Mouse (Mus musculus) T-helper 17 cell (primary cell): ENCODE data around the gene Kcnq1.

Experiments used
- in situ Hi-C, 2 experiments: fragments of 300-600 bp; cut with MboI, MseI; formaldehyde crosslinking; loops; 1 replicate in 1 of 2; 2 replicates in 1 of 2; pipeline ENCODE4 v1.15.1; 2025; ENCODE audit warnings: high pct_unique_total_duplicates in 2 of 2

Gene Kcnq1

GRCm38 (mm10) chr7:143123876-143124669 is 17.9 kb downstream of the Kcnq1 start:
- in situ Hi-C loops: loop anchor here in 1 of 2 experiments (10.0 kb wide), 1 partner anchor 929 kb away; the partner anchor contains the start of gene Gm10153

- in situ Hi-C loops: loop anchor here in 1 of 2 experiments (10.0 kb wide), 1 partner anchor 930 kb away; the partner anchor contains the start of gene Gm10153
Observed at GRCm38 (mm10) chr7:143124902-143125301, 18.7 kb downstream of the Kcnq1 start.

- in situ Hi-C loops: no loop called here
Observed at GRCm38 (mm10) chr7:143132815-143133214, 26.7 kb downstream of the Kcnq1 start.

DNA sequence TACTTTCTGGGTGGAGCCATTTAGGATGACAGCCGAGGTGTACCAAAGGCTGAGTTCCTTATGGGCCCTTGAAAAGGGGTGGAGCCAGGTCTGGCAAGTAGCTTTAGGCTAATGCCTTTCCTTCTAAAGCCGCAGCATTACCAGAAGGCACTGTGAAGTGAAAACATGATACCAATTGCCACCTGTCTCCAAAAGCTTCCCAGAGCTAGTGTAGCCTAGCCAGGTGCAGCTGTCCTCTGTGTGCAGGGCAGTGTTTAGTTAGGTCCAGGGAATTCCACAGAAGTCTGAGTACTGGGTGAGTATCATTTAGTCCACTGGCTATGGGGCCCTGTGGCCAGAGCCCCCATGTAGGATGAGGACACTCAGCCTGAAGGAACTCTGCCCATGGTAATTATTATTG is 30.0 kb downstream of the Kcnq1 start:
- in situ Hi-C loops: no loop called here

- in situ Hi-C loops: no loop called here
Observed at GRCm38 (mm10) chr7:143136561-143136960, 30.4 kb downstream of the Kcnq1 start.

DNA sequence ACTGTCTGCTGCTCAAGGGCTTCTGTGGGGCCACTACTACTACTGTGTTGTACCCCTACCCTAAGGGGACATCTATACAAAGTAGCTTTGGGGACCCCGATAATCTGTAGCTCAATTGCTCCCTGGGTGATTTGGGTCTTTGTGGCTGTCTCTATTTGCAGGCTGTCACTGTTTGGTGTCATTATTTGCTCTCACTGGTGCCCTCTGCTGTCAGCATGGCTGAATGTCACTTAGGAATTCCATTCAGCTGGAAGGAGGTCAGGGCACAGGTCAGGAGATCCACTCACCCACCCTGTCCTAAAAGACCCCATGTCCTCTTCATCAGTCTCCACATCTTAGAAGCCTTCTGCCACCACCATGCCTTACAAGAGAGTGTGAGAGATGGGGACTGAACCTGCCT is 32.6 kb downstream of the Kcnq1 start:
- in situ Hi-C loops: no loop called here

DNA sequence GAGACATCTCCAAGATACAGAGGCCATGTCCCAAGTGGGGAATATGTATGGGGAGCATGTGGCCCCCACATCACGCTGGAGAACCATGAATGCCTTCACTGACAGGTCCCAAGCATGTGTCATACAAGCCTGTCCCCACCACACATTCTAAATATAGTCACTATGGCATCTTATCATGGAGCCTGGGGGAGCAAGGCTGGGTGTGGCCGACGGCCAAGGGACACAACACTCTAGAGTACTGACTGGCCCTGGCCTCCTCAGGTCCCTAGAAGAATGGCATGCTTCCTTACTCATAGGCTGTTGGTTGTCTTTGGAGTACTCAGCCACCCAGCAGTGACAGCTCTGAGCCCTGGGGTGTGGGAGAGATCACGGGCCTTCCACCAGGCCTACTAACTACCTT is 33.8 kb downstream of the Kcnq1 start:
- in situ Hi-C loops: no loop called here

GRCm38 (mm10) chr7:143142680-143143079 is 36.5 kb downstream of the Kcnq1 start:
- in situ Hi-C loops: no loop called here

DNA sequence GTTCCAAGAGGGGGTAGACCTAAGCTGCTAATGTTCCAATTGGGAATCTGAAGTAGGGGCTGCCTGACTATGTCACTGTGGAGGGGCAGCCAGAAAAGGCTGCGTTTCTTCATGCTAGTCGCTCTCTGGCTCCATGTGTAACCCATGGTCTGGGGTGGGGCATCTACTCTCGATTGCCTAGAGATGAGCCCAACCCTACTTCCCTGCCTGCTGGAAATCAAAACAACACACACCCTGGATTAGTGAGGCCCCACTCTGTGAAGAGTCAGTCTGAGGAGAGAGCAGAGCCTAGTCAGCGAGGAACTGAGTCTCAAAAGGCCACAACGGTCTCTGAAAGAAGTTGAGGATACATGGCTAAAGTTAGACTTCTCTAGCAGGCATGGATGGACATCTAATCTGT is 40.9 kb downstream of the Kcnq1 start:
- in situ Hi-C loops: no loop called here

- in situ Hi-C loops: loop anchor here in 1 of 2 experiments (5.0 kb wide), 1 partner anchor 316 kb away; no protein-coding TSS in a partner anchor
Observed at GRCm38 (mm10) chr7:143151171-143151570, 45.0 kb downstream of the Kcnq1 start.

- in situ Hi-C loops: loop anchor here in 1 of 2 experiments (5.0 kb wide), 1 partner anchor 315 kb away; no protein-coding TSS in a partner anchor
Observed at GRCm38 (mm10) chr7:143152350-143152749, 46.2 kb downstream of the Kcnq1 start.

DNA sequence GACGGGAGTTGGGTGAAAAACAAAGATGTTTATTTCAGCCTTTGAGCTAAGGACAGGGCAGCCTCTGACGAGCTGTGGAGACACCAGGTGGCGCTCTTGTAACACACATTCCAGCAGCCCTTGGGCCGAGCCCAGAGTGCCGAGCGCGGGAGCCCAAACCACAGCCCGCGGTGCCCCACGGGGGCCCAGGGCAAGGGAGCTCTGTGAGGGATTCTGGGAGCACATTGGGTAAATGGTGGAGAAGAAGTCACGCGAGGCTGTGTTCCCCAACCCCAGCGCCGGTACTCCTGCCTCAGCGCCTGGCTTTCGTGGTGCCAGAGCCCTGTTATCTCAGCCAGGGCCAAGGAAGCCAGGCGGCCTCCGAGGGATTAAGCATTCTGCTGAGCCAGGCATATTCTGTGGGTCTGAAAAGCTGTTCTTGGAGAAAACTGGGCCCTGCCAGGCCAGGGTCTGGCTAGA is 47.8 kb downstream of the Kcnq1 start:
- in situ Hi-C loops: loop anchor here in 1 of 2 experiments (5.0 kb wide), 1 partner anchor 313 kb away; no protein-coding TSS in a partner anchor

DNA sequence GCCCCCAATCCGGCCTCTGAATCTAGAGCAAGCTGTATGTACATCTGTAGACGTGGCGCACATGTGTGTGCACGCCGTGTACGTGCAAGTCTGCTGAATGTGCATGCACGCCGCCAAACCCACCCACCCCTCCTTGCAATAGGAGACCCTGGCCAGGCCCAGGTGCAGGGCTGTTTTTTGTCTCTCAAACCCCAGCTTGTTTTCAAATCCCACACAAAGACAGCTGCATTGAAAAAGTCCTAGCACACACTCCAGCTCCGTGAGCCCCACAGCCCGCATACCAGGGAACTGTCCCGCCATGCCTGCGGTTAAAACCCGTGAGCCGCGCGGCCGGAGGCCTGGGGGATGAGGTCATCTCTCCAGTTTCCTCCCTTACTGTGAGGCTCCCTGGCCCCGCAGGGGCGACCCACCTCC is 48.3 kb downstream of the Kcnq1 start:
- in situ Hi-C loops: loop anchor here in 1 of 2 experiments (5.0 kb wide), 1 partner anchor 313 kb away; no protein-coding TSS in a partner anchor

DNA sequence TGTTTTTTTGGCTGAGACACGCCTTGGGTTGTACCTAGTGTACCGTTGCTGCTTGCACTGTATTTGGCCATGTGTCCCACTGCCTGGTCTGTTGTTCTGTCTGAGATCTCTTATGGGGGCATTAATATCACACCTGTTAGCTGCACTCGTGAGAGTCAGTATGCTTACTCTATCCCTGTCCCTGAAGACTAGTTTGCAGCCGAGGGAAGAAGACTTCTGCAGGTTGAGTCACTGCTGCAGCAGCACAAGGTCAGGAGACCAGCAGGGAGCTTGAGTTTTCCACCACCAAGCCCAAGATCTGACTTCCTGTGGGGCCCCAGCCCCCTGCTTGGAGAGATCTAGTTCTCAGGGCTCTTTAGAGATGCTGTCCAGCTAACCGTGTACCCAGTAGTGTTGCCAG is 49.1 kb downstream of the Kcnq1 start:
- in situ Hi-C loops: loop anchor here in 1 of 2 experiments (5.0 kb wide), 1 partner anchor 312 kb away; no protein-coding TSS in a partner anchor

- in situ Hi-C loops: loop anchor here in 1 of 2 experiments (5.0 kb wide), 1 partner anchor 308 kb away; no protein-coding TSS in a partner anchor
Observed at GRCm38 (mm10) chr7:143158690-143159425, 52.7 kb downstream of the Kcnq1 start.

DNA sequence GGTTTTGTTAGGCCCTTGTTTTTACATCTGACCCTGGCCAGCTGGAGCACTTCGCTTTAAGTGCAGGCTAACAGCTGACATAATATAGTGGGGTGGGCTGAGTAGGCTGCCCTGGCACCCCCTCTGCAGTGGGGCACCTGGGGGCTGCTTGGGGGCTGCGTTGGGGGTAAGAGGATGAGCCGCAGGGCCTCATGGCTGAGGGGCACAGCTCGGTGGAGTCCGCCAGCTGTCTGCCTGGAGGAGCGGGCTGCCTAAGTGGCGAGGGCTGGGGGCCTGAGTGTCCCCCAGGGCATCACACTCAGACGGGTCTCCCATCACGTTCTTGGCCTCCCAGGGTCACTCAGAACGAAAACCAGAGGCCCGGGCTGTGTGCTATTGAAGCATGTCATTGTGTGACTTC is 53.3 kb downstream of the Kcnq1 start:
- in situ Hi-C loops: loop anchor here in 1 of 2 experiments (5.0 kb wide), 1 partner anchor 308 kb away; no protein-coding TSS in a partner anchor

GRCm38 (mm10) chr7:143160057-143160456 is 53.9 kb downstream of the Kcnq1 start:
- in situ Hi-C loops: loop anchor here in 1 of 2 experiments (5.0 kb wide), 1 partner anchor 577 kb away; no protein-coding TSS in a partner anchor

GRCm38 (mm10) chr7:143162051-143162450 is 55.9 kb downstream of the Kcnq1 start:
- in situ Hi-C loops: loop anchor here in 1 of 2 experiments (5.0 kb wide), 1 partner anchor 575 kb away; no protein-coding TSS in a partner anchor

DNA sequence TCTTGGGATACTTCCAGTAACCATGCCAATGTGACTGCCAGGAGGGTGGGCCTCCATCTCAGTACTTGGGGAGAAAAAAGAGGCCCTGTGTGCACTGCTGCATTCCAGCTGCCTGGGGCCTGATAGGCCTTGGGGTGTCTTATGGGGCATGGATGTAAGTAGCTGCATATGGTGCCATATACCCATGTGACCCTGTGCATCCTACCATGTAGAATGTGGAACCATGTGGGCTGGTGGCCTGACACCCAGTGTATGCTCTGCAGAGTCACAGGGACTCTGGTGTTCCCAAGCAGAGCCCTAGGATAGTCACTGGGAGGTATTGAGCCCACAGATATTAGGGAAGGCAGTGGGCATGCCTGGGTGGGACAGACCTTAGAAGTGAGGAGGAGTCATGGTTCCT is 57.9 kb downstream of the Kcnq1 start:
- in situ Hi-C loops: loop anchor here in 1 of 2 experiments (5.0 kb wide), 1 partner anchor 573 kb away; no protein-coding TSS in a partner anchor

DNA sequence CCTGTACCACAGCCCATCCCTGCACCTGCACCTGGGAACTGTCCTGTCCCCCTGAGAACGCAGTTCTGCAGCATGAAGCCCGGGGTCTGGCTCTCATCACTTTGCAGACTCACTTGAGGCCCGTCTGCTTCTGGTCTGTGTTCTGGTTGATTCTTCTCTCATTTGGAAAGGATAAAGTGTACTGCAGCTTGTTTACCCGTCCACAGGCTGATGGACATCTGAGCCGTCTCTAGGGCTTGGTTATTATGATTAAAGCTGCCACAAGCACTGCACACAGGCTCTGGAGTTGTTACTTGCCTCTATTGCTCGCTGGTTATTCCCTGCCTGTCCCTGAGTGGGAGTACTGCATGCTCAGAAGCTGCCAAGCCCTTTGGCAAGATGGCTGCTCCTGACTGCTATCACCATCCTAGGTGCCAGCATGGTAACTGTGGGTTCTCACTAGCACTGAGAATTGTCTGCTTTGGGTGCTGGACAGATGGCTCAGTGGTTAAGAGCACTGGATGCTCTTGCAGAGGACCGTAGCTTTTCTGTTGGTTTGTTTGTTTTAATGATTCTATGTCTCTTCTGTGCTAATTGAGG is 59.6 kb downstream of the Kcnq1 start:
- in situ Hi-C loops: no loop called here

GRCm38 (mm10) chr7:143167275-143167674 is 61.1 kb downstream of the Kcnq1 start:
- in situ Hi-C loops: no loop called here
